Mouse (Mus musculus) forebrain, embryonic 13.5 days (tissue): ENCODE measurements around the gene Hhipl2. TPM values are rescaled to one million over a fixed set of nuclear protein-coding genes. Genes with fewer than 3 reads are reported as not detected.

Experiments
- ATAC-seq: fragments of 200-750 bp; cut with Nextera tagmentation; 2 replicates; pipeline ENCODE4 v1.8.0; 2017
- H3K27ac ChIP-seq: fragments of 300-500 bp; sonication (generic); 2 replicates; pipeline ENCODE4 v1.5.1; 2015; ENCODE audit warnings: inconsistent platforms, mild to moderate bottlenecking, moderate library complexity
- H3K27me3 ChIP-seq: fragments of 300-500 bp; sonication (generic); 2 replicates; pipeline ENCODE4 v1.6.1; 2015; ENCODE audit warnings: mild to moderate bottlenecking, inconsistent platforms
- H3K36me3 ChIP-seq: fragments of 300-500 bp; sonication (generic); 2 replicates; pipeline ENCODE4 v1.6.1; 2015; ENCODE audit warnings: mild to moderate bottlenecking, inconsistent platforms; ENCODE audit not compliant: poor library complexity, severe bottlenecking
- H3K4me1 ChIP-seq: fragments of 300-500 bp; sonication (generic); 2 replicates; pipeline ENCODE4 v1.6.1; 2015; ENCODE audit warnings: inconsistent platforms
- H3K4me2 ChIP-seq: fragments of 300-500 bp; sonication (generic); 2 replicates; pipeline ENCODE4 v1.6.1; 2015; ENCODE audit warnings: inconsistent platforms, mild to moderate bottlenecking, moderate library complexity
- H3K4me3 ChIP-seq: fragments of 300-500 bp; sonication (generic); 2 replicates; pipeline ENCODE4 v1.5.1; 2015; ENCODE audit warnings: mild to moderate bottlenecking, inconsistent platforms
- H3K9ac ChIP-seq: fragments of 300-500 bp; sonication (generic); 2 replicates; pipeline ENCODE4 v1.6.1; 2015; ENCODE audit warnings: mild to moderate bottlenecking, inconsistent platforms
- H3K9me3 ChIP-seq: fragments of 300-500 bp; sonication (generic); replicated peaks from 2 replicates; pipeline ENCODE4 v1.6.1; 2016; ENCODE audit warnings: inconsistent platforms
- WGBS: fragments of 180-500 bp; shearing (Covaris S2); methylation state at CpG from one replicate; pipeline ENCODE4 v1.1.7; 2015; 5-methylcytosine and 5-hydroxymethylcytosine counted together
- polyA plus RNA-seq: library from polyadenylated mRNA; unstranded; fragments of >200 nt; fragmentation: Nextera tagmentation; extraction: Ambion mirVana; gene quantifications from 2 replicates; pipeline ENCODE4 v1.2.1, GENCODE M21; 2015

The Hhipl2 gene
- polyA plus RNA-seq, 1 experiment from 2014 or later: 0.25 TPM

- Histone ChIP-seq H3K9ac (no peak overlapping the region), H3K36me3 (peaks cover 74% of the 10 kb centered on the region), H3K4me1 (no peaks in the 10 kb centered on the region), H3K27ac (no peak overlapping the region), H3K9me3 (no peaks in the 10 kb centered on the region), H3K27me3 (no peaks in the 10 kb centered on the region), H3K4me3 (no peak overlapping the region), H3K4me2 (no peak overlapping the region)
- 94% methylated on average over 3 of the region's 3 CpGs for WGBS
- ATAC-seq: no peak
These were observed 14.6 kb upstream of the Hhipl2 start for GRCm38 (mm10) chr1:183403396-183403795.

- Histone ChIP-seq H3K4me2 (no peak overlapping the region), H3K4me3 (no peak overlapping the region), H3K9me3 (no peaks in the 10 kb centered on the region), H3K36me3 (peaks cover 31% of the 10 kb centered on the region), H3K27me3 (no peaks in the 10 kb centered on the region), H3K4me1 (no peaks in the 10 kb centered on the region), H3K27ac (no peak overlapping the region), H3K9ac (no peak overlapping the region)
- no peak for ATAC-seq
- 91% methylated on average over 15 of the region's 15 CpGs for WGBS
These were observed 3.8 kb upstream of the Hhipl2 start for GRCm38 (mm10) chr1:183414081-183414727.

- Histone ChIP-seq H3K27me3 (no peaks in the 10 kb centered on the region), H3K4me1 (no peaks in the 10 kb centered on the region), H3K27ac (no peak overlapping the region), H3K4me3 (no peak overlapping the region), H3K36me3 (no peaks in the 10 kb centered on the region), H3K9ac (no peak overlapping the region), H3K9me3 (no peaks in the 10 kb centered on the region), H3K4me2 (no peak overlapping the region)
- WGBS: 83% methylated on average over 7 of the region's 7 CpGs
- no peak for ATAC-seq
These were observed 1.7 kb downstream of the Hhipl2 start for GRCm38 (mm10) chr1:183419741-183420140.

GRCm38 (mm10) chr1:183420296-183420695 lies 2.3 kb downstream of the Hhipl2 start:
- Histone ChIP-seq H3K4me3 (no peak overlapping the region), H3K4me2 (no peak overlapping the region), H3K27me3 (no peaks in the 10 kb centered on the region), H3K9ac (no peak overlapping the region), H3K4me1 (no peaks in the 10 kb centered on the region), H3K27ac (no peak overlapping the region), H3K9me3 (no peaks in the 10 kb centered on the region), H3K36me3 (no peaks in the 10 kb centered on the region)
- no peak for ATAC-seq
- 86% methylated on average over 10 of the region's 10 CpGs for WGBS

GRCm38 (mm10) chr1:183424100-183424499 lies 6.1 kb downstream of the Hhipl2 start:
- WGBS: 89% methylated on average over 7 of the region's 7 CpGs
- Histone ChIP-seq H3K9ac (no peak overlapping the region), H3K4me3 (no peak overlapping the region), H3K9me3 (no peaks in the 10 kb centered on the region), H3K36me3 (no peaks in the 10 kb centered on the region), H3K4me2 (no peak overlapping the region), H3K27ac (no peak overlapping the region), H3K4me1 (no peaks in the 10 kb centered on the region), H3K27me3 (no peaks in the 10 kb centered on the region)
- ATAC-seq: no peak

- no peak for ATAC-seq
- Histone ChIP-seq H3K9ac (no peak overlapping the region), H3K27me3 (no peaks in the 10 kb centered on the region), H3K4me1 (no peaks in the 10 kb centered on the region), H3K9me3 (no peaks in the 10 kb centered on the region), H3K36me3 (no peaks in the 10 kb centered on the region), H3K27ac (no peak overlapping the region), H3K4me2 (no peak overlapping the region), H3K4me3 (no peak overlapping the region)
- 89% methylated on average over 9 of the region's 9 CpGs for WGBS
These were observed 16.9 kb downstream of the Hhipl2 start for GRCm38 (mm10) chr1:183434918-183435317.

GRCm38 (mm10) chr1:183439036-183439435 lies 21.0 kb downstream of the Hhipl2 start:
- Histone ChIP-seq H3K4me3 (no peak overlapping the region), H3K36me3 (no peaks in the 10 kb centered on the region), H3K27me3 (no peaks in the 10 kb centered on the region), H3K9ac (no peak overlapping the region), H3K27ac (no peak overlapping the region), H3K9me3 (no peaks in the 10 kb centered on the region; the same call in 1 of the 2 replicates), H3K4me1 (no peaks in the 10 kb centered on the region), H3K4me2 (peak overlapping the region; percentile 33)
- 32% methylated on average over 22 of the region's 22 CpGs for WGBS
- ATAC-seq: no peak

- Histone ChIP-seq H3K4me2 (no peak overlapping the region), H3K27me3 (no peaks in the 10 kb centered on the region), H3K4me3 (no peak overlapping the region), H3K36me3 (no peaks in the 10 kb centered on the region), H3K9ac (no peak overlapping the region), H3K4me1 (no peaks in the 10 kb centered on the region), H3K27ac (no peak overlapping the region), H3K9me3 (no peaks in the 10 kb centered on the region; the same call in 1 of the 2 replicates)
- peak; percentile 85 for ATAC-seq
- WGBS: 25% methylated on average over 19 of the region's 19 CpGs
These were observed 24.2 kb downstream of the Hhipl2 start for GRCm38 (mm10) chr1:183442015-183442774.

GRCm38 (mm10) chr1:183453066-183453465 lies 35.1 kb downstream of the Hhipl2 start:
- peaks cover 3% of the 10 kb centered on the region; the same call in 1 of the 2 replicates for H3K9me3 ChIP-seq
- H3K36me3 ChIP-seq: no peaks in the 10 kb centered on the region
- no peak overlapping the region for H3K4me3 ChIP-seq
- no peak for ATAC-seq
- no peak overlapping the region for H3K9ac ChIP-seq
- no peak overlapping the region for H3K27ac ChIP-seq
- no peaks in the 10 kb centered on the region for H3K27me3 ChIP-seq
- no peak overlapping the region for H3K4me2 ChIP-seq
- 37% methylated on average over 3 of the region's 3 CpGs for WGBS
- no peaks in the 10 kb centered on the region for H3K4me1 ChIP-seq

Other genes with a start within 250 kb of the Hhipl2 start
- gene Disp1, start 196.7 kb upstream of the Hhipl2 start, polyA plus RNA-seq: 6.8 and 8.2 TPM in 2 replicates
- gene Aida, start 121.6 kb upstream of the Hhipl2 start, polyA plus RNA-seq: 47.3 and 49.5 TPM in 2 replicates
- 78.6 and 81.2 TPM in 2 replicates for gene Brox, start 120.9 kb upstream of the Hhipl2 start, polyA plus RNA-seq
- 90.0 and 98.0 TPM in 2 replicates for gene Mia3, start 48.7 kb upstream of the Hhipl2 start, polyA plus RNA-seq
- gene Taf1a, start 29.2 kb upstream of the Hhipl2 start, polyA plus RNA-seq: 18.6 and 19.1 TPM in 2 replicates